Mouse (Mus musculus) lung, adult 18-20 months (tissue): Measurements from ENCODE around the gene Gm973.

Source experiments
- DNase-seq, 2 experiments: peaks; one replicate each; pipeline ENCODE4 v3.0.0; 2022; ENCODE audit warnings: mixed read lengths in 2 of 2

Gm973 gene

DNA sequence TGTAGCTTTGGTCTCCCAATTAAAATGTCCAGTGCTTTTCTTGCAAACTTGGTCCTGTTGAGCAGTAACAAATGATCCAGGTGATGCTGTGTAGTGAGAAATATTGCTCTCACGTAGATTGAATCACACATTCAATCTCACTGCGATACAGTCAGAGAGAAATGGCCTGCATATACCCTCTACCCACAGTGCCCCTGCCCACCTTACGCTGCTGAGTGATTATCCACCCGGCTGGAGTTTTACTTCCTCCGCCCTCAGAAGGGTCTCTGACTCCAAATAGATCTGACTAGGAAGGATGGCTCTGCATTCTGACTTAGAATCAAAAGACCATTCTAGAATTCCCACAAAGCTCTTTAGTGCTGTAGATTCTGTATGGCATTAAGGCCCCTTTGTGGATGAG lies 32.4 kb downstream of the Gm973 start:
- DNase-seq, result no peak

DNA sequence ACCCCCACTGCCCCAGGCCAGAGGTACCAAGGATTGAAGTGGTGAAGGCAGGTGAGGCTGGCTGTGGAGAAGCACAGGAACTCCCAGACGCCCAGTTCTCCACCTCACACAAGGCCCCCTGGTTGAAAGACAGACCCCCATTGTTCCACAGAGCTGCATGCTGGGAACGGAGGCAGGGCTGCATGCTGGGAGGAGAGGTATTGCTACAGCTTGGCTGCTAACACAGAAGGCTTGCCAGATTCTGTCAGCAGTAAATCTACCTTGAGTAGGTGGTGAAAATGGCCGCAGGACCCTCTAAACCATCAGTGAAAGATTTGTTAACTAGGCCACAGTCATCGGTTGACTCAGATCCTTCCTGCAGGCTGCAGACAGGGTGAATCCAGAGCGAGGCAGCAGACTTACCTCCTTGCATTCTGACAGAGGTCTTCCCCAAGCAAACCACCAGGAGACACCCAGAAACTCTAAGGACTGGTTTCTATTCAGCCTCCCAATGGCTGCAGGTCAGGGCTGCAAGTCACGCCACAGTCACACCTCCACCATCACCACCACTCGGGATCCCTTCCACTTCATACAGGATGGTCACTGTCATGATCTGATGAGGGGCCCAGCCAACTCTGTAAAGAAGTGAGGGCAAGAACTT lies 33.1 kb downstream of the Gm973 start:
- no peak for DNase-seq

DNA sequence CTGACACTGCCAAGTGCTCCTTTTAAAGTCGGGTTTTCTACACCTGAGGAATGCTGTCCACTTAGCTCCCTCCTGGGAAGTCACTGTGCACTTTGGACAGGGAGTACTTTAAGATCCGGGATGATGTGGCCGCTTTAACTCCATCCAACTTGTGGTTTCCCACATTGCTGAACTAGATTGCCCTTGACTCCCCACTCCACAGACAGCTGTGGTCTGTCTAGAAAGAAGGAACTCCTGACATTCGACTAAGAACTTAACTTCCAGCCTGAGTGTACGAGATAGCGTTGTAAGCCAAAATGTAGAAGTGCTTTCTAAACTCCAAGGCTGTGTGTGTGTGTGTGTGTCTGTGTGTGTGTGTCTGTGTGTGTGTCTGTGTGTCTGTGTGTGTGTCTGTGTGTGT lies 34.2 kb downstream of the Gm973 start:
- DNase-seq, result peak in 1 of 2 experiments; percentile 10

DNA sequence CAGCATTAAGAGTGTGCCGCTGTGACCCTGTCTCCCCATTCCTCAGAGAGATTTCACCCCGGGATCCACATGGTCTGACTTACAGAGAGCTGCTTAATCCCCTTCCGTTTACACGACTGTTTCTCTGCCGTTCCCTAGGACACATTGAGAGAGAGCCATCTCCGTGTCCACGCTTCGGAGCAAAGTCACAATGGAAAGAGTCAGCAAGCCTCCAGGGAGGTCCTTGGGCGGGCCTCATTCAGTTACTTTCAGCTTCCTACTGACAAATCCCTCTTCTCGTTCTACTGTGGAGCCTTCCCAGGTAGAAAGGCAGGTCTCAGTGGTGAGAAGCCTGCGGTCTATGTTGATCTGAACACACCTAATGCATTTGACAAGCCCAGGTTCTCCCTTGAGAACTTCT lies 34.9 kb downstream of the Gm973 start:
- DNase-seq, result no peak

DNA sequence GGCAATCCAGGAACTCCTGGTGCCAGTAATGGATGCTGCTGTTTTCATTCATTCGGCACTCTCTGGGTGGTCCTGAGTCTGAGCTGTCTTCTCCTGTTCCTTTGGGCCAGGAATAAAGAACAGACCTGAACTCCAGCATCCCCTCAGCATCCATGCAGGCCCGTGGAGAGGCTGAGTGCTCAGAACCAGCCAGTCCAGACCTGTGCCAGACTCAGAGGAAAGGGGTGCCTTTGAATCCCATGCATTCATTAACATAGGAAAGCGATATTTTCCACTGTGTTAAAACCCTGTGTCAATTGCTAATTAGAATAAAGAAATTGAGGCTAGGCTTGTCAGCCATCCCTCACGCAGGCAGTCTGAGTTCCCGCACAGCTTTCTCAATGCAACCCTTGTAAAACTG lies 37.6 kb downstream of the Gm973 start:
- no peak for DNase-seq

DNA sequence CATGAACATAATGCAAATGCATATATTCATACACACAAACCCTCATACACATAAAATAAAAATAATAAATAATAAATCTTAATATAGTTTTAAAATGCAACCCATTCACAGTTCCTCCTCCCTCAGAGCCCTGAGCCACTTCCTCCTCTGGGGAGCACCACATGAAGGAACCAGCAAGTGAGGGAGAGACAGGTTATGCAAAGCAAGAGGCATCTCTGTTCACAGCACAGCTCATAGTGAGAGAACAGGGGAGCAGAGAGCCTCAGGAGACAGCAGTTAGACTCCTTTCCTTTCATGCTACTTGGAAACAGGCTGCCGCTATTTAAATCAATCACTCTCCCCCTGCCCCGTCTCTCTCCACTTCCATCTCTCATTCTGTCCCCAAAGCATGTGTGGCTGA lies 47.5 kb downstream of the Gm973 start:
- DNase-seq, result no peak

DNA sequence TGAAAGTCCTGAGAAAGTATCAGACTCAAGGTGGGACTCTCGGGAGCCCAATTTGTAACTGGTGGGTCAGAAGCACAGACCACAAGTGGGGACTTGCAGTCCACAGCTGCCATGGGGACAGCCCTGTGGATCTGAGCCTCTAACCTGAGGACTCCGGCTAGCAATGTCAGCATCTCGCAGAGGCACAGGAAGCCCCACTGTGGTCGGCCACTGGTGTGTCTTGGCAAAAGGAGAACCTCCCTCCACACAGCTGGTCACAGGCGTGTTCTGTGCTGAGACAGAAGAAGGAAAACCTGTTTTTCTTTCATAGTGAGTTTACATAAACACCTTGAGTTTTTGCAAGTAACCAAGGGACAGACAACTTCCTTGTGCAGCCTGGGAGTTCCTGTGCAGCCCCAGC lies 49.7 kb downstream of the Gm973 start:
- no peak for DNase-seq

DNA sequence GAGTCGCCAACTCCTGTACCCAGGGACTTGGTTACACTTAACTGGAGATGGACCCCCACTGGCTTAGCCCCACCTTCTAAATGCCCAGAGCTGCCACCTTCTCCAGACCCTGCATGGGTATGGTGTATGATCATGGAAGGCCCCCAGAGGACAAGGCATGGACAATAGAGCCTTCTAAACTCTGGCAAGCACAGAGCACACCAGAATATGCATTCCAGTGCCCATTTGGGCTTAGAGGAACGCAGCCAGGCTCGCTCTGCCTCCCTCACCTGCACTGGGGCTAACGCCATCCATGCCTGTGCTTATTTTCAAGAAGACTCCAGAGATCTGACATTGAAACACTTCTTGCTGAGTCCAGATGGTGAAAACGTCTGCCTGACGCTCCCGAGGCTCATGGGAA lies 50.2 kb downstream of the Gm973 start:
- DNase-seq, result no peak

DNA sequence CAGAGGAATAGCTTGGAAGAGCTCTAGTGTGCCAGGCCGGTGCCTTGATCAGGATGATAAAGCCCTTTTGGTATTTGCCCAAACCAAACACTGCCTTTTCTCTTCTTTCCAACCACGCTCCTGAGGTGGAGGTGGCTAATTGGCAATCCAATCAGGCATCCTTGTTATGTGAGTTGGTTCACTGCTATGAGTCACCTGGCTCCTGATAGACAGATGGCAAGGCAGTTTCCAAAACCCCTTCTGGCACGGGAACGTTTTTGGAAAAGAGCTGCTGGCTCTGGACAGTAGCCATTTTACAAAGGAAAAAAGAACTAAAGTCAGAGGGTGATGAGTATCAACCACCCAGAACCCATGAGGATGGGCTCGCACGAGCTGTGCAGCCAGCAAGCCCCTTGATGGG lies 50.9 kb downstream of the Gm973 start:
- DNase-seq, result no peak

DNA sequence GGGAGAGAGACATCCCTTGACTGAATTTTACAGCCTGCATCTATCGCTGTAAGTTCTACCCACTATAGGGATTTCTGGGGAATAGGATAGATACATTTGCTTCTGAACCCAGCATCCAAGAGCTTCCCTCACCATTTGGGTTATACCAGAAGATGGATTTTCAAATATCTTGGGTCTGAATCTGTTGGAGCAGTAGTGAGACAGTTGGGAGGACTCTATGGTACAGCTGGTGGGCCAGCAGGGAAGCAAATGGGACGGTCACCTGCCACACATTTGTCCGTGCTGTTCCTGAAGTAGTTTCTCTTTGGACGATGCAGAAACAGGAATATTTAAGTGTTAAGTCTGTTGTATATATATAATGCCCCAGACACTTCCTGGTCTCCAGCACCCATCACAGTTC lies 51.5 kb downstream of the Gm973 start:
- DNase-seq, result no peak

DNA sequence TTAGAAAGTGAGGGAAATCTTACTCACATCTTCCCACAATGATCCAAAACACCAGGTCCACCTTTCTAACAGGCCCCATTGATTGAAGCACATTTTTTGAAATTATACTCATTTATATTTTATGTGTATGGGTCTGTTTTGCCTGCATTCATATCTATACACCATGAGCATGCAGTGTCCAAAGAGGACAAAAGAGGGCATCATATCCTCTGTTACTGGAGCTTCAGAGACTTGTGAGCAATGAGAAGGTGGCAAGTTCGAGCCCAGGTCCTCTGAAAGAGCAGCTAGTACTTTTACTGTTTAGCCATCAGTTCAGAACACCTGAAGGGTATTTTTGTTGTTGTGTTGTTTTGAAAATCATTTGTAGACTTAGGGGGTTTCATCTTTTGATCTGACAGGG lies 52.2 kb downstream of the Gm973 start:
- DNase-seq, result no peak

DNA sequence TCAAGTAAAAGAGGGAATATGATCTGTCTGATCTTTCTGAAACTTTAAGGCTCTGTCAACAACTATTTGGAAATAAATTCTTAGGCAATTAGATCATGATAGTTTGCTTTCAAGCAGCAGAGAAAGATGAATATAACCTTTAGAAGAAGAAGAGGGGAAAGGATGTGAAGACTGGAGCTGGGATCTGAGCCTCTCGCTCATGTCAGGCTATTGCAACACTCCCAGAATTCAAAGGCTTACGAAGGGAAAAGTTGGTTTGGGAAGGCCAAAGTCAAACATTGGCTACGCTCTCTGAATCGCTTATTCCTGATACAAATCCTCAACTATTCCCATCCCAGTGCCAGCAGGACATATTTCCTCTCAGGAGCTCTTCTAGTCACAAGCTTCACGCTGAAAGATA lies 53.2 kb downstream of the Gm973 start:
- DNase-seq, result no peak

DNA sequence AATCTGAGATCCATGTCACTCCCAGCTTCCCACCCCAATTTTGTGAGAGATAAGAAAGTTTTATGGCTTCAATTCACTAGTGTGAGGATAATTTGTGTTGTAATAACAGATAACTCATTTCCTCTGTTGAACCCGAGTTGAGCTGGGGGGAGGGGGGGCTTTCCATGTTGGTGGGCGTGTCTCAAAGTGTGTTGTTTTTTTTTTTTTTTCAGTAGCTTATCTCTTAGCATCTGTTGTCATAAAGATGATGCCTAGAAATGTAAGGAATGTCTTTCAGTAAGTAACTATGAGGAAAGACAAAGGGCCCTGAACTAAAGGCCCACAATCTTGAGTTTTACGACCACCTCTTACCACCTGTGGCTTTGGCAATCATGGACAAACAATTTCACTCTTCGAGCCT lies 54.7 kb downstream of the Gm973 start:
- DNase-seq, result no peak

DNA sequence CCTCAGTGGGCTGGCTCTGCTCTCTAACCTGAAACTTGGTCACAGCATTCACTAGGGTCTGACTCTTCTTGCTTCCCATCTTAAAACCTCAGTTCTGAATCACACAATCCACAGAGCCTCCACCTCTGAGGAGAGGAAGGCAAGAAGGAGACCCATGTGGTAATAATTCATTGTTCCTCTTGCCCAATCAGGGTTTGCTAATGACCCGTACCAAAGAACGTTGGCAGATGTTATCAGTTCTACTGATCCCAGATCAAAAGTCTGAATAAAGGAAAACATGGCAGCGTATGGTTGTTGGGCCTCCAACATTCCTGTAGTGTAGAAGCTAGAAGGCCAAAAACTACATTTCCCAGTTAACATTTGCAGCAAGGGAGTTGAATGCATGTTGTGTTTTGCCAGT lies 55.4 kb downstream of the Gm973 start:
- DNase-seq, result no peak

DNA sequence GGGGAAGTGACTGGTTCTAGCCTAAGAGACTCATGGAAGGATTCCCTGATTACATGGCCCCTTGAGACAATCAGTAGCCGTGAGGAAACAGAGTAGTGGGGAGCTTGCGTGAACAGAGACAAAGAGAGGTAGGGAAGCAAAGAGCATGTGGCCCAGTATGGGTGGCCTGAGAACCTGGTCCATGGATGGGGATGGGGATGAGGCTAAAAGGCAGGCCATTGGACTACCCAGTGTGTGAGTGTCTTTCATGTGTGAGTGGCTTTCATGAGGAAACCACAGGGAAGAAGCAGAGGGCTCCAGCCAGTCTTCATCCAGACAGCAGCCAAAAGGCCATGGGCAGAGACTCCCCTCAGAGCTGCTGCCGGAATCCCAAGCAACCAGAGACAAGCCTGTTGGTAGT lies 57.8 kb downstream of the Gm973 start:
- DNase-seq, result no peak

DNA sequence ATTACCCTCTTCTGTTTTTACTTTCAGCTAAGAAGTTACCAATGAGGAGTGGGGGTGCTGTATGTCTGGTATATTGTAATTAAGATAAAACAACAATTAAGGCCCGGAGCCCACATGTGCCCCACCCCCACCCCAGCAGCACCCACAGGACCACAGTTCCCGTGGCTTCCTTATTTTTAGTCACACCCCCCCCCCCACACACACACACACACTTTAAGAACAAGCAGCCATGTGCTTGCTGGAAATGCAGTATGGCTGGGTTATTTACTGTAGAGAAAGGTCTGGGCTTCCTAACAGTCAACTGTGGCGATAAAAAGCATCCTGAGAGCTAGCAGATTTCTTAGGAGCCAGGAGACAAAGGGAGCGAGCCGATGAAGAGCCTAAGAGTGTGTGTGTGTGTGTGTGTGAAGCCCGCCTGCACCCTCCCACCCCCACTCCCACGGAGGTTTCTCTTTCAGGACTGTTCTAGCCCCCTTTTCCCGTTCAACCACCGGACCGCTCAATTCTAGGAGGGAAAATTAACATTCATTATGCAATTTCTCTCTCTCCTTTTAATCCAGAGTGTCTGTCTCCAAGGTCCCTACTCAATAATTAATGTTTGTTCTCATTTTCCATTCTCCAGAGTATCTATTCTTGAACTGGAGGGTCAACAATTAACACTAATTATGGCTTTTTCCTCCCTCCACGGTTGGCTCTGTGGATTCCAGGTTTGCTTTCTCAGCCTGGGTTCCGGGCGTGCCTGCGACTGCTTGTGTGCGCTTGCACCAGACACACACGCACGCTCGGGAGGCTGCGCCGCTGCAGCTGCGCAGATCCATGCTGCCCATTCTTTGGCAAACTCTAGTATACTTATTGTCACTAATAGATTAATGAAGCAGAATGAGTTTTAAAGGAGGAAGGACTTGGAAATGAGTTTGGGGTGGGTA lies 58.5 kb downstream of the Gm973 start:
- DNase-seq, result no peak

DNA sequence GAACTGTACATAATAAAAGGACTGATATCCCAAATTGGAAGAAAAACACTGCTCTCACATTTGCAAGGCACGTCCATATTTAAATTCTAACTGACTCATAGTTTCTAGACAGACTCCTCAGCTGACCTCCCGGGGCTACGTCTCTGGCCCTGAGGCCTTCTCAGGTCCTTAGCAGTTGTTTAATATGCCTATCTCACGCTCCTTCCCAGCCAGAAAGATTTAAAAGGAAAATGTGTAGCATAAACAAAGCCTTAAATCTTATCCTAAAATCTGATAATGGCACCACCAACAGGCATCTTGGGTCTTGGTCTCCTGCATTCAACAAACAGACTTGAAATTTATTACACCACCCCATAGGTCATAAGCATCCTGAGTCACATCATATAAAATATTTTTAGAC lies 62.7 kb downstream of the Gm973 start:
- DNase-seq, result no peak

DNA sequence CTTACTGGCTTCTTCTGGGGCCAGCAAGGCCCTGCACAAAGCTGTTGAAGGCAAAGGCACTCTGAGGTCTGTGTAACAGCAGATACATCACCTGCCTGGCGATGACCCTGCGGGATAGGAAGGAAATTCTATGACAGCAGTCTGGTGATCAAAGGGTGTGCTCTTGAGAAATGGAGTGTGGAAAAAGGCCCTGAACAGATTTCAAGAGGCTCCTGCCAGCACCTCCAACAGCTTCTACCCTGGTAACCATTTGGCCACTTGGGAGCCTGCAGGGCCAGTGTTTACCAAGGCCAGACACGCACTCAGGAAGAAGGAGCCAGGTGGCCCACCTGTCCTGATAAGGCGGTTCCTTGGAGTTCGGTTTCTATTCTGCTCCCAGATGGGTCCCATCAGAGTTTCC lies 63.3 kb downstream of the Gm973 start:
- DNase-seq, result peak; percentile 42 to 66

DNA sequence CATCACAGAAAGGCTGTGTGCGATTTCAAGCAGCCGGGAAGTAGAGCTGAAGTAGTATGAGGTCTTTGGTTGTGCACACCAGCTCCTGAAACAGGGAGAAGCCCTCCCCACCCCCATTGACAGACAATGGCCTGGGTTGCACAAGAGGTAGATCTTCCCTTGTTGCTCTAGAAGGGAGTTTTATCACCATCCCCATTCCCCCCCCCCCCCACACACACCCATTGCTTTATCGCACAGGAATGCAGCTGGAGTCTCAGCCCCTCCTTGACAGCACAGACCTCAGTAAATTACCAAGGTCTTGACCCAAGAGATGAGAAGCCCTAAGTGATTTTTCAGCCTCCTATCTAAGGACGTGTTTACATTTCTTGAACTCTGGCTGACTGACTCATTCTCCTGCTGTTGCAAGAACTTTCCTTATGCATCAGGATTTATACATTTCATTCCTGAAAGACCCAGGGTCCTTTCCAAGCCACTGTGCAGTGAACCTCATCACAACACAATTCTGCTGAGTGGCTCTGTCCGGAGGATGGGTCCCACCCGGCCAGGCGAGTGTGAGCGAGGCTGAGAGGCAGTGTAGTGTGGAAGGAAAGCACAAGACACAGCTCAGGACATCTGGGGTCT lies 64.2 kb downstream of the Gm973 start:
- no peak for DNase-seq

DNA sequence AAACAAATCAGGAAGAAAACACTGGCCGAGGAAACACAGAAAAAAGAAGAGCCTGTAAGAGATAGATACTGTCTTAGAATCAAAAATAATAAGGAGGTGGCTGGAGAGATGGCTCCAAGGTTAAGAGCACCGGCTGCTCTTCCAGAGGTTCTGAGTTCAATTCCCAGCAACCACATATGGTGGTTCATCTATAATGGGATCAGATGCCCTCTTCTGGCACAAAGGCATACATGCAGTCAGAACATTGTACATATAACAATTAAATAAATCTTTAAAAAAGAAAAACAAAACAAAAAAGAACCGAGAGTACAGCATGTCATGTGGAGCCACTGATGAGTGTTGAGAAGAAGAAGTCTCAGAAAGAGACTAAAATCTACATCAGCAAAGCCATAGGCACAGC lies 64.8 kb downstream of the Gm973 start:
- no peak for DNase-seq

DNA sequence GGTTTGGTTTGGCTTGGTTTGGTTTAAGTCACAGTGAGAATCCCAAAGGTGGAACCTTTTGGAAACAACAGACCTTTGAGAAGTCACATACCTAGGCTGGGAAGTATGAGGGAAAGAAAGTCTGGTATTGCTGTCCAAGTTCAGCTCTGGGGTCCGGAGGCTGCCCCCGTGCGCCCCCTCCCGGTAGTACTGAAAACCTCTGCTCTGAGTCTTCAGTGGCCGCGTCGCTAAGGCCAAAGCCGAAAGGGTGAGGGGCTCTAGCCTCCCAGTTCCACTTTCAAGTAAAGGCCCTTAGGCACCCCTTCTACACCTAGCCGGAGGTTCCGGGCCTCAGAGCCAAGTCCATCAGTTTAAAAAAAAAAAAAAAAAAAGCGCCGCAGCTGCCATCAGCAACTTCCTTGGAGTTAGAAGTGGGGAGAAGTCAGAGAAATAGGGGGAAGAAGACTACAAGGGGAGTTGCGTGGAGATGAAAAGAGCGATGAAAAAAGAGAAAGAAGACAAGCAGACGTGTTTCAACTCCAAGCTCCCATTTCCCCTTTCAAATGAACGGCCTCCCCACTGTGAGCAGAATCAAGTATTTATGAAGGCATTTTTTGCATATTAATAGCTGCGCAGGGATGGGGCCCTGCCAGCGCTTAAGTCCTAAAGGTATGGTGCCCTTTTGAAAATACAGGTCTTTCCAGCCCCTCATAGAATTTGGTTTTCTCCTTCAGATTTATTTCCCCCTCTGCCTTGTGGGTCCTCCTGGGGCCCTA lies 68.8 kb downstream of the Gm973 start:
- peak; percentile 61 to 69 for DNase-seq

DNA sequence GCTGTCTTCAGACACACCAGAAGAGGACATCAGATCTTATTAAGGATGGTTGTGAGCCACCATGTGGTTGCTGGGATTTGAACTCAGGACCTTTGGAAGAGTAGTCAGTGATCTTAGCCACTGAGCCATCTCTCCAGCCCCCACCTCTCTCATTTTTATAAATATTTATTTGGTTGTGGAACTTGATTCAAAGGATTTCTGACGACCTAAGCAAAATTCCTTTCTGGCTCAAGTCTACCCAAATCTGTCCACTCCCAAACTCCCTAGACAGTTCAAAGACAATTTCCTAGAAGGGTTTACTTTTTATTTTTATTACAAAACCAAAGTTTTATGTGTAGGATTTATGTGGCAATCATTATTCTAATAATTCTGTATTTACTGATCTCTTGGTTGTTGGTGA lies 73.2 kb downstream of the Gm973 start:
- no peak for DNase-seq

DNA sequence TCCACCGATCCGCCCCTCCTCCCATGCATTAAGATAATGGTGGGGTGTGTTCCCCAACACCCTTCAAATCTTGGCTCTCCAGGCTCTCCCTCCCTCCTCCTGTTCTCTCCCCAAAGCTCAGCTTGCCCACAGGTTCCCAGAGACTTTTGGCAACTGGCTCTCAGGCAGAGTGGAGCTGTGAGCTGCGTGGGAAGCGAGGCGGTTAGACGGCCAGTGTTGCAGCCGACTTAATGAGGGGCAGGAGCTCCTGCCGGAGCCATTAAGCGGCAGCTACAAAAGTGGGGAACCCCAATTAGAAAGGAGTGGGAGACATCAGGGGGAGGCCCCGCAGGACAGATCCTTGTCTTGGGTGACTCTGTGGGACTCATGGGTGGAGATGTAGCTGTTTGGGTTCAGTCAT lies 76.3 kb downstream of the Gm973 start:
- DNase-seq, result no peak
